8 mouse cellular contexts compared by ENCODE assay signal in the genomic region with DNA sequence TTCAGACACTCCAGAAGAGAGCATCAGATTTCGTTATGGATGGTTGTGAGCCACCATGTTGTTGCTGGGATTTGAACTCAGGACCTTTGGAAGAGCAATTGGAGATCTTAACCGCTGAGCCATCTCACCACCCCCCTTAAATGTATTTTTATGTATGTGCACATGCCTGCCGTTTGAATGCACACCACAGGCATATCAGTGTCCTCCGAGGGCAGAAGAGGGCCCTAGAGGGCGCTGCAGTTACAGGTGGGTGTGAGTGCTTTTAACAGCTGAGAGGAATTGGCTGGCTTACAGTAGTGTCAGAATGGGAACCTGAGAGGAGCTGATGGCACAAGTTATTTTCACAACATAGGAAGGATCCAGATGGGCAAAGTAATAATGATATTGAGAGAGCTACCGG. TPM values are rescaled to one million over a fixed set of nuclear protein-coding genes. Genes with fewer than 3 reads are reported as not detected.
DNase-seq lines count a peak whose midpoint lies in the region; ATAC-seq and TF ChIP-seq lines count a peak whose summit lies in the region.
"Had no signal": no experiment of that assay in that cellular context is flagged by ENCODE, and none has a peak within 500 bp of the region (broad histone marks: within the 10 kb centered on the region; RNA-seq: fewer than 3 reads in every experiment).

No protein-coding gene starts in this region.

- 31% methylated on average over 6 of the region's 6 CpGs for WGBS in forebrain, embryonic 10.5 days

- 0 out of 2 replicates have a peak, but pooled peaks cover 8% of the 10 kb centered on the region for H3K27me3 ChIP-seq in forebrain, embryonic 10.5 days (ENCODE audit: poor library complexity, severe bottlenecking)

- peaks cover 5% of the 10 kb centered on the region for H3K36me3 ChIP-seq in forebrain, embryonic 10.5 days (replicated peaks)

- peak; percentile 58 for ATAC-seq in granulocyte monocyte progenitor cell, adult 5-6 weeks (replicated peaks; ENCODE audit: poor library complexity, severe bottlenecking)

- H3K4me1 ChIP-seq in forebrain, embryonic 10.5 days = peaks cover 13% of the 10 kb centered on the region

- no peak overlapping the region for H3K27ac ChIP-seq in left cerebral cortex, adult 2 months
- H3K27ac ChIP-seq in forebrain, embryonic 10.5 days = no peak overlapping the region

- no peaks in the 10 kb centered on the region for H3K9me3 ChIP-seq in forebrain, embryonic 10.5 days

- TF ChIP-seq CTCF in left cerebral cortex, adult 2 months (IDR thresholded peaks at IDR 0.05) = peak; percentile 27

- no peak overlapping the region for H3K4me3 ChIP-seq in left cerebral cortex, adult 2 months
- no peak overlapping the region for H3K4me3 ChIP-seq in forebrain, embryonic 10.5 days

- DNase-seq in left cerebral cortex, adult 2 months (ENCODE audit: extremely low spot score in 1 of 2, low spot score in 2 of 2) = no peak
- DNase-seq in left cerebral cortex, adult 11 months (ENCODE audit: low spot score) = no peak
- DNase-seq in T-cell, adult 2 months (ENCODE audit: low spot score) = peak; percentile 23
- peak; percentile 29 to 31 for DNase-seq in spleen, postnatal 36 days (ENCODE audit: low spot score in 2 of 2)
- no peak for DNase-seq in forebrain, embryonic 10.5 days (ENCODE audit: extremely low spot score, low spot score)
- DNase-seq in ovary, postnatal 14 days (ENCODE audit: low spot score) = no peak

- intact Hi-C loops in left cerebral cortex, adult 2 months (cut with DNase I) = loop anchor here (5.0 kb wide), 1 partner anchor 612 kb away; no protein-coding TSS in a partner anchor

RNA-seq across cellular contexts. Expression of gene Fam209, which starts 2.6 kb away (rescaled TPM):
- total RNA-seq in left cerebral cortex, adult 2 months (2021) = under 1 TPM in 1 of 2 experiments, not detected in 1; 0.52 TPM
- total RNA-seq in granulocyte monocyte progenitor cell, adult 5-6 weeks (2014; fragmentation: Nextera tagmentation) = 2.5 and 2.6 TPM in 2 replicates
- total RNA-seq in granulocyte monocyte progenitor cell, adult 5-6 weeks (2017) = 4.3 and 5.4 TPM in 2 replicates
- polyA plus RNA-seq in forebrain, embryonic 10.5 days (2016; fragmentation: Nextera tagmentation; extraction: Ambion mirVana) = 0.50 and 0.55 TPM in 2 replicates

RNA-seq across cellular contexts. Expression of gene Gcnt7, which starts 16.6 kb away (rescaled TPM):
- not detected for total RNA-seq in left cerebral cortex, adult 2 months (2021)
- total RNA-seq in granulocyte monocyte progenitor cell, adult 5-6 weeks (2014; fragmentation: Nextera tagmentation) = not detected in 2 replicates
- total RNA-seq in granulocyte monocyte progenitor cell, adult 5-6 weeks (2017) = not detected in 2 replicates
- 1.6 and 2.6 TPM in 2 replicates for polyA plus RNA-seq in forebrain, embryonic 10.5 days (2016; fragmentation: Nextera tagmentation; extraction: Ambion mirVana)
- total RNA-seq: gastrocnemius, adult 8-10 months had no signal

RNA-seq across cellular contexts. Expression of gene Rtf2, which starts 34.6 kb away (rescaled TPM):
- total RNA-seq in left cerebral cortex, adult 2 months (2021) = 10 to 100 TPM; 71.6 to 75.9 TPM
- 44.7 and 59.2 TPM in 2 replicates for total RNA-seq in granulocyte monocyte progenitor cell, adult 5-6 weeks (2014; fragmentation: Nextera tagmentation)
- 147 and 160 TPM in 2 replicates for total RNA-seq in granulocyte monocyte progenitor cell, adult 5-6 weeks (2017)
- polyA plus RNA-seq in forebrain, embryonic 10.5 days (2016; fragmentation: Nextera tagmentation; extraction: Ambion mirVana) = 84.8 and 85.6 TPM in 2 replicates

Comparison
In these comparisons a context has a peak if more than half of its experiments do, and no peak if none do; other contexts are left out.
1. DNase-seq: peak in T-cell, adult 2 months (single experiment) and spleen, postnatal 36 days (2 of 2); none in left cerebral cortex, adult 2 months (0 of 2), left cerebral cortex, adult 11 months (single experiment), forebrain, embryonic 10.5 days (single experiment) and ovary, postnatal 14 days (single experiment).